Mouse (Mus musculus): ENCODE measurements around the gene Fam227b.

Fam227b gene

DNA sequence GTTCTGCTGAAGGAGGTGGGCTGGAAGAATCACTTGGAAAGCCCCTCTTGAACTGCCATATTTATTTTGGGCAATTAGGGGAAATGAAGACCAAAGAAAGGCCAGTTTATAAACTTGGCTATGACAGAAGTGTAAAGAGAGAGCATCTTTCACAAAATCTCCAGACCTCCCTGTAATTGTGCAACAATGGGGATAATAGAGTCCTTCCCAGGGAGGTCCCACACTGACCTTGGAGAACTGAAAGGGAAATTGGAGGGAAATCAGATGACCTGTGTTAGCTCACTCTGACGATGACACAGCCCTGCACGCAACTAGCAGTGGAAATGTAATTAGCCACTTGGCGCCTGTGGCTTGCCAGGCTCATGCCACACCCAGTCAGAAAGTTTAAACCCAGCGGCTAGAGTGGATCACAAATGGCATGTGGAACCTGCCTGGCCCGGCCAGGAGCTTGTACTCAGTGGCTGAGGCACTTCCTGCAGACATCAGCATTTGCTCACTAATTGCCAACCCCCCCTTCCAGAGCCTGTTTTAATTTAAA lies 175.9 kb downstream of the Fam227b start:
- no peak for DNase-seq

DNA sequence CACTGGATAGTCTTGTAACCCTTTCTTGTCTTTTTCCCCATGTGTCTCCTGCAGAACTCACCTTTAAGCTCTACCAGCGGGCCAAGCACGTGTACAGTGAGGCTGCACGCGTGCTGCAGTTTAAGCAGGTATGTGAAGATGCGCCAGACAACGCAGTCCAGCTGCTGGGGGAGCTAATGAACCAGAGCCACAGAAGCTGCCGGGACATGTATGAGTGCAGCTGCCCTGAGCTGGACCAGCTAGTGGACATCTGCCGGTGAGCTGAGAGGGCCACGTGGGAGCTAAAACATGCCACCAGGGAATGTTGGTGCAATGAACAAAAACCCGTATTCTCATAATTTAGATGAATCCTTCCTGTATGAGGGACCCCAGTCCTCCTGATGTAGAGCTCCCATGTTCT lies 176.6 kb downstream of the Fam227b start:
- no peak for DNase-seq

DNA sequence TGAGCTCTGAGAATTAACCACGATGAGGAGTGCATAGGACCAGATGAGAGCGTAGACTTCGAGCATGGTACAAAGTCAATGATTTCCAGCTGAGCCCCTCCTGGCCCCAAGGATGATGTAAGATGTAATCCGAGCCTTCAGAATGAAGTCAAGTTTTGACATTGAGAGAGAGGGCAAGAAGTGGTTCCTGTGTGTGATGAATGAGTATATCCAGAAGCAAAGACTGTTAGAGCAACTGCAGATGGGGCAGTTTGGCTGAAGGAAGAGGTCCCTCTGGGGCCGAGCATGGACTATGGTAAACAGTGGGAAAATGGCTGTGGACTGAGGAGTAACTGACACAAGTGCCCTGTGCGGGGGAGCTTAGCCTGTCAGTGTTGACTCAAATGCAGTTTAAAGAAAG lies 178.6 kb downstream of the Fam227b start:
- no peak for DNase-seq

DNA sequence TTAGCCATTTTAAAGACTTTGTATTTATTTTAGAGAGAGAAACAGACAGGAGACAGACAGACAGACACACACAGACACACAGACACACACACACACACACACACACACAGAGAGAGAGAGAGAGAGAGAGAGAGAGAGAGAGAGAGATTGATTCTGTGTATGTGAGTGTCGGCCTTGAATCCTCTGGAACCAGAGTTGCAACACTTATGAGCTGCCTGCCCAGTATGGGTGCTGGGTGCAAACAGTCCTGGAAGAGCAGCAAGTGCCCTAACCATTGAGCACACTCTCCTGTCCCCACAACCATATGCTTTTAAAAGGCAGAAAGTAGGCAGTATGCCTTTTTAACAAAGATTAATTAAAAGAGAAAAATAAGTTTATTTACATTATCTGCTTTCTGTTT lies 183.0 kb downstream of the Fam227b start:
- no peak for DNase-seq

DNA sequence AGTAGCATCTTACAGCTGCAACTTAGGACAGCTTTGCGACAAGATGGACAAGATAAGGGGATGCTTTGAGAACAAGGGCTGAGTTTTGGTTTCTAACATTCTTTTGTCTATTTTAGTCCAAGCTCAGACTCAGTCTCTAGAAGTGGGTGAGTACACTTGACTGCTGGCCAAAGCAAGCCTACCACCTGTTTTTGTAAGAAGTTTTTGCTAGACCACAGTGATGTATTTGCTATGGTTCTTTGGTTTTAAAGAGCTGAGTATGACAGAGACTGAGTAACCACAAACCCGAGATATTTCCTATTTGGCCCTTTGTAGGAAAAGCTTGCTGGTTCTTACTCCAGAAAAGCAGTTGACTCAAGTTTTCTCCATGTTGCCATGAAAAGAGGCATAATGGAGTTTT lies 203.6 kb downstream of the Fam227b start:
- no peak for DNase-seq

DNA sequence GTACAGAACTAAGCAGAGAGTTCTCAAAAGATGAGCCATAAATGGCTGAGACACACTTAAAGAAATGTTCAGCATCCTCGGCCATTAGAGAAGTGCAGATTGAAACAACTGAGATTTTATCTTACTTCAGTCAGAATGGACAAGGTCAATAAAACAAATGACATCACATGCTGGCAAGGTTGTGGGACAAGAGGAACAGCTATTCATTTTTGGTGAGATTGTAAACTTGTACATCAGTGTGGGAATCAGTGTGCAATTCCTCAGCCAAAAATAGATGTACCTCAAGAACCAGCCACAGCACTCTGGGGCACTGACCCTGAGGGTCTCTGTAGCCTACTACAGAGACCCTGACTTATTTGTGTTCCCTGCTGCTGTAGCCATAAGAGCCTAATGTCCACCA lies 208.5 kb downstream of the Fam227b start:
- DNase-seq, result no peak

DNA sequence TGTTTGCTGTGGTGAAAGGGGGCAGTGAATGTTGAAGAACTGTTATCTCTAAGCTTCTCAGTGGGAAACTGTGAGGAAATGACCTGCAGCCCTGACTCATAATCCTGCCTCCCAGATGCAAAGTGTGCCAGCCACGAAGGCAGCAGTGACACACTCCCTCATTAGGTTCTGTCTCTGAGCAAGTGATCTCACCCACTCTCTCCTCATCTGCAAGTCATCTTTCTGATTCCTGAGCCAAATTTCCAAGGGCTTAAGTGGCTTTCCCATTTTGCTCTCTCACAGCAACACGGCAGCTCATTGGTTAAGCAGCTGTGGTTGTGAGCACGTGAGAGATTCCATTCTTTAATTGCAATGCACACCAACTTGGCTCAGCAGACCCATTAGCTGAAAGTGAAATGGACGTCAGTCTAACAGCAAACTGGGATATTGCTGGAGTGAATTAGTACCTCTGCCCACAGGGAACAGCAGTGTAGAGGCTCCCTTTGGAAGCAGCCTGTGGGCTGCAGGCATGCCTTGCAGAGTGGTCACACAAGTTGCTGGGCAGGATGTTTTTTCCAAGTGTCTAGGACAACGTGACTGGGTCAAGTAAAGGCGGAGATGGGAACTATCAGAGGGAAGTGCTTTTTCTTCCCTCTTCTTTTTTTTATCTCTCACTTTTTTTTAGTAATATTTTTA lies 210.6 kb downstream of the Fam227b start:
- DNase-seq, result no peak

DNA sequence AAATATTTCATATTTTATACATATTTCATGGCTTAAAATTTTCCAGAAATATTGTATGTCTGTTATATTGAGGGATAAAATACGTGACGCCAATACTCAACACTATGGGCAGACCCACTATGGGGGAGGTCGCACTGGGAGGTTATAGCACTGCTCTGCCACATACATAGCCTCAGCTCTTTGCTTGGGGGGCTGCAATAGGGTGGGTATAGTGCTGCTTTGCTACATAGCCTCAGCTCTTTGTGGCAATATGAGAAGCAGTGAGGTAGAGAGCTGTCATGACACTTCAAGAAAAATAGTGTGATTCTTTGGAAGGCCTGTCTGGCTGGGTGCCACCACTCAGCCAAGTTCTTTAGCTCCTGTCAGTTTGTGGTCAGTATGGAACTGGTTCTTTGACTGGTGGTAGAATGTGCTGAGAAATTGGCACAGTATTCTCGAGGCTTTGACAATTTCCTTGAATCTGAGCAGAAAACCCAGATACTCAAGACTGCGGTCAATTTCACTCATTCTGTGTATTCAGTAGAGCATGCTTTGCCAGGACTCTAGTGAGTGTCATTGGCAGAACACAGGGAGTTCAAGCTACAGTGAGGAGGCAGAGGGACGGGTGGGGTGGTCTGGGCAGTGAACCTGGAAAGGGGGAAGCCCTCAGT lies 212.7 kb downstream of the Fam227b start:
- no peak for DNase-seq

DNA sequence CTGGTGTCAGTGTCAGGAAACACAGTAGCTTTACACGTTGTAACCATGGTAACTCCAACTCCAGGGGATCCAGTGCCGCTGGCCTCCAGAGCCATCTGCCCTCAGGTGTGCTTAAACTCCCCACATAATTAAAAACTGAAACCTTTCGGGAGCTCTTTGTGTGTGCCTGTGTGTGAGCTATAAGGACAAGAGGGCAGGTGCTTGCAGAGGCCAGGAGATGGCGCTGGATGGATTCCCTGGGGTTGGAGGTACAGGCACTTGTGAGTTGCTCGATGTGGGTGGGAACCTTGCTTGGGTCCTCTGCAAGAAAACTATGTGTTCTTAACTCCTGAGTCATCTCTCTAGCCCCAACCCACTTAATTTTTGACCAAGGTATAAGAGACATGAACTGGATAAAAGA lies 215.4 kb downstream of the Fam227b start:
- peak; percentile 36 for DNase-seq

DNA sequence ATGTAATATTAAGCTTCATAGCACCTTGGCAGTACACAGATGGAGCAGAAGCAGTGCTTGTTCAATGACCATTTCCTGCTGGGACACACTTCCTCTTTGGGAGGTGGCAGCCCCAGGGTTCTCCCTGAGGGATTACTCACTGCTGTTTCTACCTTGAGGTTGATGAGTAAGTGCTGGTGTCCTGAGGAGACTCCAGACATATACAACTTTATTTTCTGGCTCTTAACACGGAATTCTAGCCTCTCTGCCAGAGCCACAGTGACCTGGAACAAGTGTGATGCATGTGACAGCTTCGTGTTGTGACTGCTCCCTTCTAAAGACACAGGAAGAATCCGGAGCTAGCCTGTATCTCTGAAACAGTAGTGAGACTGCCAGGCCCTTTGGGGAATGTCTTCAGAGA lies 217.8 kb downstream of the Fam227b start:
- DNase-seq, result no peak
